Mouse (Mus musculus): ENCODE results near the gene Uqcc2. TPM values are rescaled to one million over a fixed set of nuclear protein-coding genes. Genes with fewer than 3 reads are reported as not detected.

Gene Uqcc2
- polyA plus RNA-seq, 1 experiment from 2014 or later = 332 TPM

DNA sequence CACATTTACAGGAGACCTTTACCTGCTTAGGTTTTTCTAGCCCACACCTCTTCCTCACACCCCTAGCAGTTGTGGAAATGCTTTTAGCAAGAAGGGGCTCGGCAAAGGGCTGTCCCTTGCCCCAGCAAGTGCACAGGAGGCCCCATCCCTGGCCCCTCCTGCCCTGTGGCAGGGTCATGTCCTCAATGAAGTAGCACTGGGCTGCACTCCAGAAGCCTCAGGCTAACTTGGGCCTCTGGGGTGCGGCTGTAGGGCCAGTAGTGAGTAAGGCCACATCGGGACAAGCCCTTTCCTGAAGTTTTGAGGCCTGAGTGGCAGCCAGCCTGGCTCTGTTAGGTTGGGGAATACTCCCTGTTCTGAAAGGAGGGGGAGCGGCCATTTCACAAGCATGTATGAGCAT lies 27.2 kb upstream of the Uqcc2 start:
- H3K4me3 ChIP-seq (ENCODE audit: low read depth, low read length) = no peak overlapping the region
- H3K4me2 ChIP-seq = no peak overlapping the region
- H3K9me3 ChIP-seq (ENCODE audit: control insufficient read depth, low read length) = no peaks in the 10 kb centered on the region
- DNase-seq (ENCODE audit: low spot score, missing footprints) (no peak), ATAC-seq (ENCODE audit: low FRiP score) (no peak)
- H3K36me3 ChIP-seq (ENCODE audit: control insufficient read depth, insufficient read depth, low read length) = no peaks in the 10 kb centered on the region
- WGBS = 84% methylated on average over 4 of the region's 4 CpGs
- H3K9ac ChIP-seq (ENCODE audit: low read length) = no peak overlapping the region
- H3K4me1 ChIP-seq (ENCODE audit: control insufficient read depth, insufficient read depth, low read length) = no peaks in the 10 kb centered on the region
- no peaks in the 10 kb centered on the region for H3K27me3 ChIP-seq (ENCODE audit: control insufficient read depth, insufficient read depth, low read length)
- no peak overlapping the region for H3K27ac ChIP-seq (ENCODE audit: low read depth, low read length)

DNA sequence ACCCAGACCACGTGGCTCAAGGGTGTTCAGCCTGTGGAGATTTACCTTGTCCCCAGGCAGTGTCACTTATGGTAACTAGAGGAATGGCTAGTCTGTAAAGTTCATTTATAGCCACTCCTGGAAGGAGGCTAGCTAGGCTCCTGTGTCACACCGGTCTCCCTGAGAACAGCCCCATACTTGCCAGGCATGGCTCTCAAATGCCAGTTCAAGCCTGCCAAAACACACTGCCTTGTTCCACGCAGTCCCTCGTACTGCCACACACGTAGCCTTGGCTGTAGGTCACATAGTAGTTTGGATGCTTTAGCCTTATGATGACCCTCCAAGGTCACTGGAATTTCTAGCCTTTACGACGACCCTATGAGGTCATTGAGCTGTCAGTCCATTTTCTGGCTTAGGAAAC lies 25.5 kb upstream of the Uqcc2 start:
- no peak for DNase-seq (ENCODE audit: low spot score, missing footprints)
- Histone ChIP-seq H3K36me3 (ENCODE audit: control insufficient read depth, insufficient read depth, low read length) (no peaks in the 10 kb centered on the region), H3K4me1 (ENCODE audit: control insufficient read depth, insufficient read depth, low read length) (no peaks in the 10 kb centered on the region), H3K27me3 (ENCODE audit: control insufficient read depth, insufficient read depth, low read length) (no peaks in the 10 kb centered on the region), H3K4me3 (ENCODE audit: low read depth, low read length) (no peak overlapping the region), H3K9ac (ENCODE audit: low read length) (no peak overlapping the region), H3K9me3 (ENCODE audit: control insufficient read depth, low read length) (no peaks in the 10 kb centered on the region), H3K4me2 (no peak overlapping the region), H3K27ac (ENCODE audit: low read depth, low read length) (no peak overlapping the region)
- WGBS = 84% methylated on average over 7 of the region's 7 CpGs
- ATAC-seq (ENCODE audit: low FRiP score) = no peak

- Histone ChIP-seq H3K9ac (ENCODE audit: low read length) (no peak overlapping the region), H3K4me3 (ENCODE audit: low read depth, low read length) (no peak overlapping the region), H3K27ac (ENCODE audit: low read depth, low read length) (no peak overlapping the region), H3K36me3 (ENCODE audit: control insufficient read depth, insufficient read depth, low read length) (no peaks in the 10 kb centered on the region), H3K4me1 (ENCODE audit: control insufficient read depth, insufficient read depth, low read length) (peaks cover 3% of the 10 kb centered on the region; the same call in 1 of the 2 replicates), H3K27me3 (ENCODE audit: control insufficient read depth, insufficient read depth, low read length) (no peaks in the 10 kb centered on the region), H3K9me3 (ENCODE audit: control insufficient read depth, low read length) (no peaks in the 10 kb centered on the region), H3K4me2 (no peak overlapping the region)
- ATAC-seq (ENCODE audit: low FRiP score) = no peak
- DNase-seq (ENCODE audit: low spot score, missing footprints) = no peak
- 78% methylated on average over 6 of the region's 6 CpGs for WGBS
These were observed 24.7 kb upstream of the Uqcc2 start for GRCm38 (mm10) chr17:27158439-27158838.

GRCm38 (mm10) chr17:27155752-27156151 lies 22.0 kb upstream of the Uqcc2 start:
- H3K4me2 ChIP-seq = no peak overlapping the region
- H3K9ac ChIP-seq (ENCODE audit: low read length) = no peak overlapping the region
- WGBS = 78% methylated on average over 8 of the region's 8 CpGs
- H3K4me1 ChIP-seq (ENCODE audit: control insufficient read depth, insufficient read depth, low read length) = peaks cover 4% of the 10 kb centered on the region; the same call in 1 of the 2 replicates
- no peak for DNase-seq (ENCODE audit: low spot score, missing footprints)
- no peaks in the 10 kb centered on the region for H3K36me3 ChIP-seq (ENCODE audit: control insufficient read depth, insufficient read depth, low read length)
- no peak for ATAC-seq (ENCODE audit: low FRiP score)
- no peak overlapping the region for H3K4me3 ChIP-seq (ENCODE audit: low read depth, low read length)
- H3K9me3 ChIP-seq (ENCODE audit: control insufficient read depth, low read length) = no peaks in the 10 kb centered on the region
- H3K27me3 ChIP-seq (ENCODE audit: control insufficient read depth, insufficient read depth, low read length) = no peaks in the 10 kb centered on the region
- H3K27ac ChIP-seq (ENCODE audit: low read depth, low read length) = no peak overlapping the region

GRCm38 (mm10) chr17:27154881-27155280 lies 21.2 kb upstream of the Uqcc2 start:
- H3K27me3 ChIP-seq (ENCODE audit: control insufficient read depth, insufficient read depth, low read length) = no peaks in the 10 kb centered on the region
- peaks cover 4% of the 10 kb centered on the region; the same call in 1 of the 2 replicates for H3K4me1 ChIP-seq (ENCODE audit: control insufficient read depth, insufficient read depth, low read length)
- DNase-seq (ENCODE audit: low spot score, missing footprints) (no peak), ATAC-seq (ENCODE audit: low FRiP score) (no peak)
- H3K27ac ChIP-seq (ENCODE audit: low read depth, low read length) = no peak overlapping the region
- H3K4me3 ChIP-seq (ENCODE audit: low read depth, low read length) = no peak overlapping the region
- H3K9me3 ChIP-seq (ENCODE audit: control insufficient read depth, low read length) = no peaks in the 10 kb centered on the region
- H3K4me2 ChIP-seq = no peak overlapping the region
- no peak overlapping the region for H3K9ac ChIP-seq (ENCODE audit: low read length)
- no peaks in the 10 kb centered on the region for H3K36me3 ChIP-seq (ENCODE audit: control insufficient read depth, insufficient read depth, low read length)
- WGBS = 87% methylated on average over 6 of the region's 6 CpGs

- H3K4me2 ChIP-seq = no peak overlapping the region
- no peak overlapping the region for H3K9ac ChIP-seq (ENCODE audit: low read length)
- peaks cover 4% of the 10 kb centered on the region; the same call in 1 of the 2 replicates for H3K4me1 ChIP-seq (ENCODE audit: control insufficient read depth, insufficient read depth, low read length)
- no peak overlapping the region for H3K27ac ChIP-seq (ENCODE audit: low read depth, low read length)
- 92% methylated on average over 14 of the region's 14 CpGs for WGBS
- H3K27me3 ChIP-seq (ENCODE audit: control insufficient read depth, insufficient read depth, low read length) = no peaks in the 10 kb centered on the region
- no peak overlapping the region for H3K4me3 ChIP-seq (ENCODE audit: low read depth, low read length)
- DNase-seq (ENCODE audit: low spot score, missing footprints) (no peak), ATAC-seq (ENCODE audit: low FRiP score) (no peak)
- H3K36me3 ChIP-seq (ENCODE audit: control insufficient read depth, insufficient read depth, low read length) = no peaks in the 10 kb centered on the region
- no peaks in the 10 kb centered on the region for H3K9me3 ChIP-seq (ENCODE audit: control insufficient read depth, low read length)
These were observed 20.5 kb upstream of the Uqcc2 start for GRCm38 (mm10) chr17:27154256-27154655.

GRCm38 (mm10) chr17:27153773-27154193 lies 20.1 kb upstream of the Uqcc2 start:
- no peaks in the 10 kb centered on the region for H3K36me3 ChIP-seq (ENCODE audit: control insufficient read depth, insufficient read depth, low read length)
- no peak overlapping the region for H3K9ac ChIP-seq (ENCODE audit: low read length)
- no peak overlapping the region for H3K27ac ChIP-seq (ENCODE audit: low read depth, low read length)
- H3K9me3 ChIP-seq (ENCODE audit: control insufficient read depth, low read length) = no peaks in the 10 kb centered on the region
- H3K4me3 ChIP-seq (ENCODE audit: low read depth, low read length) = no peak overlapping the region
- H3K4me2 ChIP-seq = no peak overlapping the region
- WGBS = 83% methylated on average over 9 of the region's 9 CpGs
- DNase-seq (ENCODE audit: low spot score, missing footprints) (no peak), ATAC-seq (ENCODE audit: low FRiP score) (no peak)
- no peaks in the 10 kb centered on the region for H3K27me3 ChIP-seq (ENCODE audit: control insufficient read depth, insufficient read depth, low read length)
- peaks cover 4% of the 10 kb centered on the region for H3K4me1 ChIP-seq (ENCODE audit: control insufficient read depth, insufficient read depth, low read length)

DNA sequence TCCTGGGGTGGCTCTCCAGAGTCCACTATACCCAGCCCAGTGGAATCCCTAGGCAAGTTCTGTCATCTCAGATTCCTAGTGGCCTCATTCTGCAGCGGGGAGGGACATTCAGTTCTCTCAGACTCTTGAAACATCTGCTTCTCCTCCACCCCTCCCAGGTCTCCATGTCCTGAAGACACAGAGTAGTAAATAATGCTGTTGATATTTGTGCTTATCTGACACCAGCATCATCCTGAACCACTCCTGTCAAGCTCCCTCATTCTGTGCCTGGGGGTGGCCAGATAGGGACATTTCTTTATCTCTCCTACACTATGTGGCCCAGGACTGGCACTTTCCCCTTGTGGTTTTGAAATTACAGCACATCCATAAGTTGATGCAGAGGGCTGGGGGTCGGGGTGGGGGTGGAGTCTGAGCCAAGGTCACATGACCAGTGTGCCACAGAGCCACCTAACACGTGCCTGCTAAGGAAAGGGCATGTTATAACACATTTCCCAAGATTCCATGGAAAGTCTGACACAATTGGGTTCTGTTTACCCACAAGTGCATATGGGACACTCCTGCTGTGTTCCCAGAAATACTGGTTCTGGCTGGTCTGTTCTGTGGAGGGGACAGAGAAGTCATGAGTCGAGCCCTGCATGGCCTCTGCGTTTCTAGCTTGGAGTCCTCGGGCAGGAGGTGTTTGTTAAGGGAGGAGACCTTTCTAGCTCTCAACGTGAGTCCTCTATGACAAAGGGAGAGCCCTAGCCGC lies 19.4 kb upstream of the Uqcc2 start:
- Histone ChIP-seq H3K4me2 (no peak overlapping the region), H3K4me1 (ENCODE audit: control insufficient read depth, insufficient read depth, low read length) (peaks cover 4% of the 10 kb centered on the region), H3K9me3 (ENCODE audit: control insufficient read depth, low read length) (no peaks in the 10 kb centered on the region), H3K27ac (ENCODE audit: low read depth, low read length) (no peak overlapping the region), H3K27me3 (ENCODE audit: control insufficient read depth, insufficient read depth, low read length) (no peaks in the 10 kb centered on the region), H3K4me3 (ENCODE audit: low read depth, low read length) (no peak overlapping the region), H3K36me3 (ENCODE audit: control insufficient read depth, insufficient read depth, low read length) (no peaks in the 10 kb centered on the region), H3K9ac (ENCODE audit: low read length) (no peak overlapping the region)
- DNase-seq (ENCODE audit: low spot score, missing footprints) (no peak), ATAC-seq (ENCODE audit: low FRiP score) (no peak)
- 63% methylated on average over 8 of the region's 8 CpGs for WGBS

- WGBS = 69% methylated on average over 8 of the region's 8 CpGs
- no peaks in the 10 kb centered on the region for H3K36me3 ChIP-seq (ENCODE audit: control insufficient read depth, insufficient read depth, low read length)
- peaks cover 4% of the 10 kb centered on the region for H3K4me1 ChIP-seq (ENCODE audit: control insufficient read depth, insufficient read depth, low read length)
- H3K27ac ChIP-seq (ENCODE audit: low read depth, low read length) = no peak overlapping the region
- no peak overlapping the region for H3K4me2 ChIP-seq
- no peak overlapping the region for H3K4me3 ChIP-seq (ENCODE audit: low read depth, low read length)
- ATAC-seq (ENCODE audit: low FRiP score) (no peak), DNase-seq (ENCODE audit: low spot score, missing footprints) (no peak)
- H3K9me3 ChIP-seq (ENCODE audit: control insufficient read depth, low read length) = no peaks in the 10 kb centered on the region
- H3K27me3 ChIP-seq (ENCODE audit: control insufficient read depth, insufficient read depth, low read length) = no peaks in the 10 kb centered on the region
- H3K9ac ChIP-seq (ENCODE audit: low read length) = no peak overlapping the region
These were observed 17.7 kb upstream of the Uqcc2 start for GRCm38 (mm10) chr17:27151411-27151810.

Measured in midbrain, embryonic 11.5 days (tissue).